Mouse (Mus musculus): ENCODE data around the gene Hpgds.

DNA sequence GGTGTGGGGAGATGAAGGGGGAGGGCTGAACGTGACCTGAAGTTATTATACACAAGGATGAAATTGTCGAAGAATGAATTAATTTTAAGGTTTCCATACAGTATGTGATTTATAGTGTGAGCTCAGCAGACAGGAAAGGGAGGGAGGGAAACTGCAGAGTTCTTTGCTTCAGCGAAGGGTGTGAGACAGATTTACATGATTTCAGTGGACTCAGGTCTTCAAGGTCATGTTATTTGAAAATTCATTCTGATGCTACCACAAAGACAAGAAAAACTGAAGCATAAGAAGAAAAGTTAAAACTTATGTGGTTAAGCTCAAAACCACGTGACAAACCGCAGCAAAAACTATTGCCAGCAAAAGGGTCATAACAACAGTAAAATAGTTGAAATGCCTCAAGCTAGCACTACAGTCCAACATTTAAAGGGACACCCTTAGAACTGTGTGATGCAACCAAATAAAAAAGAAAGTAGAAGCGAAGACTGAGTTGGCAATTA, 3.9 kb downstream of the Hpgds start:
- TF ChIP-seq CTCF (IDR thresholded peaks at IDR 0.05; ENCODE audit: insufficient read depth, low read depth, low read length) (no peak), POLR2A (IDR thresholded peaks at IDR 0.05; ENCODE audit: insufficient read depth, low read depth, low read length) (no peak)
